Mouse (Mus musculus) embryo, embryonic 11.5 days (tissue): Measurements from ENCODE around the gene Kctd15.

ENCODE experiments used
- DNase-seq: peaks from one replicate; pipeline ENCODE4 v3.0.0-alpha.2; 2012; ENCODE audit warnings: low read depth, low spot score

Gene Kctd15

GRCm38 (mm10) chr7:34663145-34663544 is 6.6 kb upstream of the Kctd15 start:
- no peak for DNase-seq

GRCm38 (mm10) chr7:34662227-34662626 is 5.7 kb upstream of the Kctd15 start:
- no peak for DNase-seq

- DNase-seq: no peak
Observed at GRCm38 (mm10) chr7:34659386-34660085, 3.0 kb upstream of the Kctd15 start.

- DNase-seq: peak; percentile 84
Observed at GRCm38 (mm10) chr7:34655086-34655839, 1.3 kb downstream of the Kctd15 start.

- no peak for DNase-seq
Observed at GRCm38 (mm10) chr7:34654441-34655085, 2.0 kb downstream of the Kctd15 start.

- no peak for DNase-seq
Observed at GRCm38 (mm10) chr7:34653731-34654440, 2.6 kb downstream of the Kctd15 start.

- no peak for DNase-seq
Observed at GRCm38 (mm10) chr7:34652751-34653502, 3.6 kb downstream of the Kctd15 start.

- DNase-seq: no peak
Observed at GRCm38 (mm10) chr7:34651381-34651780, 5.2 kb downstream of the Kctd15 start.

- DNase-seq: no peak
Observed at GRCm38 (mm10) chr7:34647052-34647451, 9.5 kb downstream of the Kctd15 start.

- DNase-seq: no peak
Observed at GRCm38 (mm10) chr7:34646144-34646795, 10.3 kb downstream of the Kctd15 start.

GRCm38 (mm10) chr7:34645623-34646022 is 10.9 kb downstream of the Kctd15 start:
- DNase-seq: no peak

- no peak for DNase-seq
Observed at GRCm38 (mm10) chr7:34644591-34644990, 11.9 kb downstream of the Kctd15 start.

GRCm38 (mm10) chr7:34643329-34643728 is 13.2 kb downstream of the Kctd15 start:
- DNase-seq: no peak

GRCm38 (mm10) chr7:34641968-34642367 is 14.6 kb downstream of the Kctd15 start:
- DNase-seq: no peak

GRCm38 (mm10) chr7:34639798-34640197 is 16.7 kb downstream of the Kctd15 start:
- no peak for DNase-seq

- DNase-seq: no peak
Observed at GRCm38 (mm10) chr7:34636661-34637060, 19.9 kb downstream of the Kctd15 start.

- no peak for DNase-seq
Observed at GRCm38 (mm10) chr7:34632966-34633742, 23.4 kb downstream of the Kctd15 start.

GRCm38 (mm10) chr7:34630211-34631085 is 26.1 kb downstream of the Kctd15 start:
- DNase-seq: no peak

- DNase-seq: no peak
Observed at GRCm38 (mm10) chr7:34629702-34630210, 26.8 kb downstream of the Kctd15 start.
